Mouse (Mus musculus): ENCODE results near the gene Fam83b. TPM values are rescaled to one million over a fixed set of nuclear protein-coding genes. Genes with fewer than 3 reads are reported as not detected.

Fam83b gene
- total RNA-seq, 2 experiments from 2014 or later: not detected

- no peak for DNase-seq (ENCODE audit: extremely low spot score in 1 of 2, low spot score in 2 of 2)
- TF ChIP-seq CTCF (IDR thresholded peaks at IDR 0.05): no peak
- Histone ChIP-seq H3K27ac (no peak overlapping the region), H3K4me3 (no peak overlapping the region)
- intact Hi-C loops (cut with DNase I): no loop called here
Measured at GRCm38 (mm10) chr9:76505650-76506049, 61.3 kb downstream of the Fam83b start.

GRCm38 (mm10) chr9:76489737-76490136, 77.2 kb downstream of the Fam83b start:
- no peak for TF ChIP-seq CTCF (IDR thresholded peaks at IDR 0.05)
- Histone ChIP-seq H3K27ac (no peak overlapping the region), H3K4me3 (no peak overlapping the region)
- intact Hi-C loops (cut with DNase I): no loop called here
- DNase-seq (ENCODE audit: extremely low spot score in 1 of 2, low spot score in 2 of 2): no peak

GRCm38 (mm10) chr9:76480088-76480487, 86.8 kb downstream of the Fam83b start:
- intact Hi-C loops (cut with DNase I): no loop called here
- no peak for TF ChIP-seq CTCF (IDR thresholded peaks at IDR 0.05)
- no peak for DNase-seq (ENCODE audit: extremely low spot score in 1 of 2, low spot score in 2 of 2)

DNA sequence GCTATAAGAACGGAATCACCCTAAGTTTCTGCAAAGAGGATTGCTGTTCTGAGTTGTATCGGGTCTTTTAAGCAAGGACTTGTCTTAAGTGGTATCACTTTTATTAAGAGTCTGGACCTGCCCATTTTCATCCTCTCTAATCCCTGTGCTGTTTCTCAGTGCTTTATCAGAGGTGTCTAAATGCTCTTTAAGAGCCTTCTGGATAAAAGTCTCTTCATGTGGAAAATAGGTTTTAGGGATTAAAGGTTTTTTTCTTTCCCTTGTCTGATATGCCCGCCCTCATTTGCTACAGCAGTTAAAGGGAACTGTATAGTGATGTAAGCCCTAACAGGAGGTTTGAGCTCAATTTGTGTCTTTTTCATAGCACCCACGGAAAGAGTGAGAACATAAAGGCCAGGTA, 97.4 kb downstream of the Fam83b start:
- TF ChIP-seq CTCF (IDR thresholded peaks at IDR 0.05): no peak
- Histone ChIP-seq H3K27ac (no peak overlapping the region), H3K4me3 (no peak overlapping the region)
- DNase-seq (ENCODE audit: extremely low spot score in 1 of 2, low spot score in 2 of 2): no peak
- intact Hi-C loops (cut with DNase I): no loop called here

More at GRCm38 (mm10) chr9:76480088-76480487, 86.8 kb downstream of the Fam83b start:
- H3K27ac ChIP-seq: no peak overlapping the region
- H3K4me3 ChIP-seq: no peak overlapping the region

DNA sequence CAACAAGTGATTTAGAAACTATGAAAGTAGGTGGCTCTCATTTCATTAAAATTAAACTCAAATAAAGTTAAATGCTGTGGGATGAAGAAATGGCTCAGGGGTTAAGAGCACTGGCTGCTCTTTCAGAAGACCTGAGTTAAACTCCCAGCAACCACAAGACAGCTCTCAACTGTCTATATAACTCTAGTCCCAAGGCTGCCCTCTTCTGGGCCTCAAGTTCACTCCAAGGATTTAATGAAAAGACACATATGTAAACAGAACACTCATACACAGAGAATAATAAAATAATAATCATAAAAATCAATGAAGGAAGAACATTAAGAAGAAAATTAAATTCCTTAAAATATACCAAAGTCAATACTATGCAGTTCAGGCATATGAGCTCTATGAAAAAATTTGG, 105.4 kb downstream of the Fam83b start:
- peak; percentile 10 for TF ChIP-seq CTCF (IDR thresholded peaks at IDR 0.05)
- H3K4me3 ChIP-seq: no peak overlapping the region
- intact Hi-C loops (cut with DNase I): no loop called here
- H3K27ac ChIP-seq: no peak overlapping the region
- no peak for DNase-seq (ENCODE audit: extremely low spot score in 1 of 2, low spot score in 2 of 2)

- Histone ChIP-seq H3K4me3 (no peak overlapping the region), H3K27ac (no peak overlapping the region)
- peak in 1 of 2 experiments; percentile 7 for DNase-seq (ENCODE audit: extremely low spot score in 1 of 2, low spot score in 2 of 2)
- intact Hi-C loops (cut with DNase I): no loop called here
- TF ChIP-seq CTCF (IDR thresholded peaks at IDR 0.05): no peak
Measured at GRCm38 (mm10) chr9:76455703-76456102, 111.2 kb downstream of the Fam83b start.

Other genes with a start within 250 kb of the Fam83b start
- gene Hcrtr2, start 243.3 kb downstream of the Fam83b start, total RNA-seq (2021): 1 to 10 TPM; 2.5 to 2.9 TPM